Mouse (Mus musculus): ENCODE measurements around the gene Gm12216.

GRCm38 (mm10) chr11:53820516-53821170, 38.4 kb downstream of the Gm12216 start:
- TF ChIP-seq MAX (IDR thresholded peaks at IDR 0.05; ENCODE audit: low read depth) (no peak), E2F4 (IDR thresholded peaks at IDR 0.05; ENCODE audit: insufficient read depth) (no peak), USF1 (IDR thresholded peaks at IDR 0.05; ENCODE audit: low read depth) (no peak), POLR2A (IDR thresholded peaks at IDR 0.05; ENCODE audit: insufficient read length, low read depth) (no peak), MYOG (IDR thresholded peaks at IDR 0.05; ENCODE audit: control insufficient read depth in 1 of 3, insufficient read depth in 1 of 3, insufficient read length in 2 of 3, low read depth in 2 of 3) (no peak), REST (IDR thresholded peaks at IDR 0.05; ENCODE audit: insufficient read depth, insufficient read length) (no peak)

Data from myocyte (in vitro differentiated cells).